Mouse (Mus musculus): ENCODE results near the gene Myo6. TPM values are rescaled to one million over a fixed set of nuclear protein-coding genes. Genes with fewer than 3 reads are reported as not detected.

Gene Myo6
- polyA plus RNA-seq, 1 experiment = 6.0 TPM

DNA sequence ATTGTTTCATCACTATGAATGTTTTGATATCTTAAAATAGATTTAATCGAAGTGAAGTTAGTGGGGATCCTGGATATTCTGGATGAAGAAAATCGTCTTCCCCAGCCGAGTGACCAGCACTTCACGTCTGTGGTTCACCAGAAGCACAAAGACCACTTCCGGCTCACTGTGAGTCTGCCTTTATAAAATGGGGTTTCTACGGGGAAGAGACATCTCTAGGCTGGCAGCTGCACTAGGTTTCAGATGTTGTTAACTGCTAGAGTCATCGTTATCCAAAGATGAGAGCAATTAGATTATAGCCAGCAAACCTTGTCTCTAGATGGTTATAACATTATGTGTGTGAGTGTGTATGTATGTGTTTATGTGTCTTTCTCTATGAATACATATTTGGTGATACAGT is 101.3 kb downstream of the Myo6 start:
- Histone ChIP-seq H3K4me3 (ENCODE audit: control insufficient read depth, insufficient read depth, low read length) (no peak overlapping the region), H3K27ac (ENCODE audit: control insufficient read depth, insufficient read depth, low read length) (peak overlapping the region; percentile 44), H3K4me1 (replicated peaks; ENCODE audit: control insufficient read depth, insufficient read depth, low read length) (peaks cover 2% of the 10 kb centered on the region; the same call in 1 of the 2 replicates), H3K36me3 (ENCODE audit: control insufficient read depth, insufficient read depth, low read length) (no peaks in the 10 kb centered on the region), H3K27me3 (ENCODE audit: control insufficient read depth, insufficient read depth, low read length) (no peaks in the 10 kb centered on the region)
- TF ChIP-seq POLR2A (IDR thresholded peaks at IDR 0.05; ENCODE audit: control insufficient read depth, extremely low read depth, insufficient read depth, low read length, poor library complexity) (no peak), CTCF (IDR thresholded peaks at IDR 0.05; ENCODE audit: borderline replicate concordance, control insufficient read depth, extremely low read depth, insufficient read depth, low read length, poor library complexity) (no peak)
- 19% methylated on average over 7 of the region's 7 CpGs for WGBS
- DNase-seq = peak; percentile 25

DNA sequence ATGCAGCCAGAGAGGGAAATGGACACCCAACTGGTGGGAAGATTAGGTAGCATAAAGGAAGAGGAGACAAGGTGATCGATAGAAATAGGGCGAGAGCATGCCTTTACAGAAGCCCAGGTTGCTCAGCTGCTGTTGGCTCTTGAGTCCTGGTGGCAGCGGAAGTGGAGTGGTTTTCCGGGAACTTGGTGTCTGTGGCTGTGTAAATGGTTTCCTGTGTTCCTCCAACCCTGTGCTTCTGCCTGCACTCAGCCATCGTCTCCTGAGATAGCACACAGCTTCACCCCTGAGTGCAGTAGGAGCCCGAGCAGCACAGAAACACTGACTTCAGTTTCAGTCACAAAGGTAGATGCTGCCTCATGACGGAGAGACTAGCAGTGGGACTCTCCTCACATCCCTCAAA is 101.7 kb downstream of the Myo6 start:
- TF ChIP-seq POLR2A (IDR thresholded peaks at IDR 0.05; ENCODE audit: control insufficient read depth, extremely low read depth, insufficient read depth, low read length, poor library complexity) (no peak), CTCF (IDR thresholded peaks at IDR 0.05; ENCODE audit: borderline replicate concordance, control insufficient read depth, extremely low read depth, insufficient read depth, low read length, poor library complexity) (no peak)
- Histone ChIP-seq H3K4me3 (ENCODE audit: control insufficient read depth, insufficient read depth, low read length) (no peak overlapping the region; the same call in 1 of the 2 replicates), H3K27me3 (ENCODE audit: control insufficient read depth, insufficient read depth, low read length) (no peaks in the 10 kb centered on the region), H3K4me1 (replicated peaks; ENCODE audit: control insufficient read depth, insufficient read depth, low read length) (peaks cover 2% of the 10 kb centered on the region; the same call in 1 of the 2 replicates), H3K36me3 (ENCODE audit: control insufficient read depth, insufficient read depth, low read length) (no peaks in the 10 kb centered on the region), H3K27ac (ENCODE audit: control insufficient read depth, insufficient read depth, low read length) (peak overlapping the region; percentile 68)
- peak; percentile 68 for DNase-seq
- WGBS = 3% methylated on average over 7 of the region's 7 CpGs

DNA sequence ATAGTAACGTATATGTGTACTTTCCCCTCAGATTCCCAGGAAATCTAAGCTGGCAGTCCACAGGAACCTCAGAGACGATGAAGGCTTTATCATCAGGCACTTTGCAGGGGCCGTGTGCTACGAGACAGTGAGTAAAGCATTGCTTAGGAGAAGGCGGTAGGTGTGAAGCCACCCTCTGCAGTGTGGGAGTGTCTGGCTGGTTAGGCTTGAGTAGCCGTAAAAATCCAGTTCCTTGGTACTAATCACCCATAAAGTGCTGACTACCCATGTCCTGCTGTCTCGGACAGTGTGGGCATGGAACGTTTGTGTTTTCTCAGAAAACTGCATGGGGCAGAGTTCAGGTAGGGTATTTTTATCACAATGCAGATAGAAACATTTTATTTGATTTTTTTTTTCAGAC is 104.8 kb downstream of the Myo6 start:
- Histone ChIP-seq H3K36me3 (ENCODE audit: control insufficient read depth, insufficient read depth, low read length) (no peaks in the 10 kb centered on the region), H3K27ac (ENCODE audit: control insufficient read depth, insufficient read depth, low read length) (no peak overlapping the region), H3K4me1 (replicated peaks; ENCODE audit: control insufficient read depth, insufficient read depth, low read length) (peaks cover 2% of the 10 kb centered on the region; the same call in 1 of the 2 replicates), H3K27me3 (ENCODE audit: control insufficient read depth, insufficient read depth, low read length) (no peaks in the 10 kb centered on the region), H3K4me3 (ENCODE audit: control insufficient read depth, insufficient read depth, low read length) (no peak overlapping the region)
- DNase-seq = no peak
- no peak for TF ChIP-seq POLR2A (IDR thresholded peaks at IDR 0.05; ENCODE audit: control insufficient read depth, extremely low read depth, insufficient read depth, low read length, poor library complexity)
- TF ChIP-seq CTCF (IDR thresholded peaks at IDR 0.05; ENCODE audit: borderline replicate concordance, control insufficient read depth, extremely low read depth, insufficient read depth, low read length, poor library complexity) = no peak
- 95% methylated on average over 8 of the region's 8 CpGs for WGBS

DNA sequence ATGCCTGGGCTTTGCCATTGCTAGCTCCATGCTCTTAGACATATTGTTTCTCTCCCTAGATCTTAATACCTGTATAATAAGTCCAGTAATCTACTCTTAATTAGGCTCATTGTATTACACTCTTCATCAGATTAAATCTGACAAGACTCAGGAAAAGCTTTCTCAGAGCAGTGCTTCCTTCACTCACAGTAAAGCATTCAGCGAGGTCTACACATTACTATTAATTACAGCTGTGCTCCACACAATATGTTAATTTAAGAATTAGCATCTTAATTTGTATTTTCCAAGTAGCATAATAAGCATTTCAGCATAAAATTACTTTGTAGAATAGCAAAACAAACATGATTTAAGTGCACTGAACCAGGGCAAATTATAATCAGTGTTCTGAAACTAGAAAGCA is 108.1 kb downstream of the Myo6 start:
- H3K4me3 ChIP-seq (ENCODE audit: control insufficient read depth, insufficient read depth, low read length) = no peak overlapping the region
- TF ChIP-seq POLR2A (IDR thresholded peaks at IDR 0.05; ENCODE audit: control insufficient read depth, extremely low read depth, insufficient read depth, low read length, poor library complexity) (no peak), CTCF (IDR thresholded peaks at IDR 0.05; ENCODE audit: borderline replicate concordance, control insufficient read depth, extremely low read depth, insufficient read depth, low read length, poor library complexity) (no peak)
- 98% methylated on average over 1 of the region's 1 CpGs for WGBS
- DNase-seq = no peak
- H3K4me1 ChIP-seq (replicated peaks; ENCODE audit: control insufficient read depth, insufficient read depth, low read length) = no peaks in the 10 kb centered on the region
- H3K27ac ChIP-seq (ENCODE audit: control insufficient read depth, insufficient read depth, low read length) = no peak overlapping the region
- H3K36me3 ChIP-seq (ENCODE audit: control insufficient read depth, insufficient read depth, low read length) = no peaks in the 10 kb centered on the region
- no peaks in the 10 kb centered on the region for H3K27me3 ChIP-seq (ENCODE audit: control insufficient read depth, insufficient read depth, low read length)

DNA sequence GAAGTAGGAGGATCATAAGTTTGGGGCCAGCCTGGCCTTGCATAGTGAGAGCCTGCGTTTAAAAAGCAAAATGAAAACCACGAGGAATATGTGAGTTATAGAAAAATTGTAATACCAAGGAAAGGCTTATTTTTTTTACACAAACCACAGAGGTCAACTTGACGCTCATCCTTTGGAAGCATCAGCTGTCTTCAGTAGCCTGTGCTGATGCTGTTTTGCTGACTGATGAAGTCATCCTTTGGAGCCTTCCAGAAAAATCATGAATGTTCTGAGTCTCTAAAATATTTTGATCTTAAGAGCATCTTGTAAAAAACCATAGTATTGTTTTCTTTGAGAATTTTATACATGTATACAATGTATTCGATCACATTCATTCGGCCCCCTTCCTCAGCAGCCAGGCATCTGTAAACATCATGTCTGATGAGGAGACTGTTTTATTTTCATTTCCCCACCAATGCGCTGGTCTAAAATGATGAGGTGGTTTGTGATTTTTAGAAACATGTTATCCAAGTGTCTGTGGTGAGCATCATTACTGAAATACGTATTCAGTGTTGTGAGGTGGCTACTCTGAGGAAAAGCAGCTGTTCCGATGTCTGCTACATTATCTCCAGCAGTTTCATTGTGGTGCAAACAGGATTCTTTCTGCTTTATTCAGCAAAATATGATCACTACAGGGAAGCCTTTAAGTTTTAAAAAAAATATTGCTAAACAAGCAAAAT is 110.4 kb downstream of the Myo6 start:
- Histone ChIP-seq H3K27ac (ENCODE audit: control insufficient read depth, insufficient read depth, low read length) (no peak overlapping the region), H3K27me3 (ENCODE audit: control insufficient read depth, insufficient read depth, low read length) (no peaks in the 10 kb centered on the region), H3K36me3 (ENCODE audit: control insufficient read depth, insufficient read depth, low read length) (no peaks in the 10 kb centered on the region), H3K4me3 (ENCODE audit: control insufficient read depth, insufficient read depth, low read length) (no peak overlapping the region), H3K4me1 (replicated peaks; ENCODE audit: control insufficient read depth, insufficient read depth, low read length) (no peaks in the 10 kb centered on the region)
- no peak for TF ChIP-seq CTCF (IDR thresholded peaks at IDR 0.05; ENCODE audit: borderline replicate concordance, control insufficient read depth, extremely low read depth, insufficient read depth, low read length, poor library complexity)
- TF ChIP-seq POLR2A (IDR thresholded peaks at IDR 0.05; ENCODE audit: control insufficient read depth, extremely low read depth, insufficient read depth, low read length, poor library complexity) = no peak
- DNase-seq = no peak
- WGBS = 85% methylated on average over 8 of the region's 8 CpGs

GRCm38 (mm10) chr9:80275772-80276134 is 110.9 kb downstream of the Myo6 start:
- no peaks in the 10 kb centered on the region for H3K4me1 ChIP-seq (replicated peaks; ENCODE audit: control insufficient read depth, insufficient read depth, low read length)
- DNase-seq = no peak
- no peak overlapping the region for H3K4me3 ChIP-seq (ENCODE audit: control insufficient read depth, insufficient read depth, low read length)
- H3K27ac ChIP-seq (ENCODE audit: control insufficient read depth, insufficient read depth, low read length) = no peak overlapping the region
- H3K36me3 ChIP-seq (ENCODE audit: control insufficient read depth, insufficient read depth, low read length) = no peaks in the 10 kb centered on the region
- WGBS = 92% methylated on average over 1 of the region's 1 CpGs
- H3K27me3 ChIP-seq (ENCODE audit: control insufficient read depth, insufficient read depth, low read length) = no peaks in the 10 kb centered on the region
- TF ChIP-seq CTCF (IDR thresholded peaks at IDR 0.05; ENCODE audit: borderline replicate concordance, control insufficient read depth, extremely low read depth, insufficient read depth, low read length, poor library complexity) (no peak), POLR2A (IDR thresholded peaks at IDR 0.05; ENCODE audit: control insufficient read depth, extremely low read depth, insufficient read depth, low read length, poor library complexity) (no peak)
